Mouse (Mus musculus) layer of hippocampus, adult 18-20 months (tissue): ENCODE measurements around the gene Dnajc1. TPM values are rescaled to one million over a fixed set of nuclear protein-coding genes. Genes with fewer than 3 reads are reported as not detected.

Experiments
- DNase-seq, 2 experiments: peaks; one replicate each; pipeline ENCODE4 v3.0.0; 2022; ENCODE audit warnings: low spot score in 2 of 2
- total RNA-seq, 2 experiments: library from RNA; stranded (reverse); gene quantifications; 2 replicates each; pipeline ENCODE4 v1.2.3; 2021

The Dnajc1 gene
- total RNA-seq, 2 experiments from 2014 or later, result 24.1 to 26.7 TPM

DNA sequence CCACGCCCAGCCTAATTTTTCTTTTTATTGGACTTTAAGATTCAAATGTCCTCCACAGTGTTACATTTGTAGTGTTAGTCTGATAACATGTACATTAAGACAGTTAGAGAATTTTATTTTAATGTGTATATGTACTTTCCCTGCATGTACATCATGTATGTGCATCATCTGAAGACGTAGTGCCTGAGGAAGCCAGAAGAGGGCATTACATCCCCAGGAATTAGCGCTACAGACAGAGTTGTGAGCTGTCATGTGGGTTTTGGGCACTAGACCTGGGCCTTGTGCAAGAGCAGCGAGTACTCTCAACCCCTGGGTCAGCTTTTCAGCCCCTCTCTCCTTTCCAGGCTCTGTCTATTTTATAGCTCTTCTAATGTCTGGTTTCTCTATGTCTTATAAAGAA is 189.7 kb downstream of the Dnajc1 start:
- DNase-seq, result no peak

- no peak for DNase-seq
Measured at GRCm38 (mm10) chr2:18201820-18202462, 190.7 kb downstream of the Dnajc1 start.

DNA sequence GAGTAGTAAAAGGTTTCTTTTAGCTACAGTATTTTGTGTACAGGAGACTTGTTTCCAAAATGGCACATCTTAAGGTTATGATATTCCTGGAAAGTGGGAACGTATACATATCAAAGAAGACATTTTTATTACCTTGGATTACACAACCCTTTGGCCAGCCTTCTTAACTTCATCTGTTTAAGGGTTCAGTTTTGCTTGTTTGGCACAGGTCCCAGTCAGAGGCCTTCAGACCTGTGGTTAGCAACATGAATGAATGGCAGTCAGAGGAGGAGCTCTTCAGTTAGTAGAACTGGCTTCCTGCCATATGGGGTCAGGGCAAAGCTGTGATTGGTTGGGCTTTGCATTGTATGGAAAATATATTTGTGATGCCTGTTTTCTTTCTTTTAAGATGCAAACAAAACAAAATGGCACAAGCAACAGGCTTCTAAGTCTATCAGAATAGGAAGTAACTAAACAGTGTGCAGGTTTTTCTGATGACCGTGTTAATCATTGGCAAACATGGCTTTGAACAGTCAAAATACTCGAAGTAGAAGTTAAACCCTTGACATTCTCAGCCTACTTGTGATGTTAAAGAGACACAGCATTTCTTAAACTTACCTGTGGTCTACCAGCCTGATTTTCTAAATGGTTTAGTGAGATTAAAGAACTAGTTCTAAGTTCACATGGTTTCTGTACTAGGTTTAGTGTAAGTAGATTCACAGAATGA is 196.8 kb downstream of the Dnajc1 start:
- DNase-seq, result no peak

GRCm38 (mm10) chr2:18195285-18195684 is 197.3 kb downstream of the Dnajc1 start:
- no peak for DNase-seq

DNA sequence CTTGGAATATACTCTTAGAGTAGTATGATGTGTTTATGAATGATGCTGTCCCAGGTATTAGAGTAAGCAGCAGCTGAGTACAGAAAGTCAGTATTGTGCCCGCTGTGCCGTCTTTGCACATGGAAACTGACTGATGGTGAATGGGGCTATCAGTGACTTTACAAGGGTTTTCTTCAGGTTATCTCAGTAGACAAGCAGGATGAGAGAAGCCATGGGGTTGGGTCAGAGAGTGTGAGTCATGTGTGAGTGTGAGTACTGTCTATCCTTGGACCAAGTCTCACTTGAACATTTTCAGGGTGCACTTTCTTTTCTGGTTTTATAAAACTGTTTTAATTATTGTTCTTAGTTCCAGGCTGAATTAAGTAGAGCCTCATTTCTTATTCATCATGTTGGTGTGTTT is 204.3 kb downstream of the Dnajc1 start:
- DNase-seq, result no peak

GRCm38 (mm10) chr2:18183079-18183478 is 209.6 kb downstream of the Dnajc1 start:
- no peak for DNase-seq

DNA sequence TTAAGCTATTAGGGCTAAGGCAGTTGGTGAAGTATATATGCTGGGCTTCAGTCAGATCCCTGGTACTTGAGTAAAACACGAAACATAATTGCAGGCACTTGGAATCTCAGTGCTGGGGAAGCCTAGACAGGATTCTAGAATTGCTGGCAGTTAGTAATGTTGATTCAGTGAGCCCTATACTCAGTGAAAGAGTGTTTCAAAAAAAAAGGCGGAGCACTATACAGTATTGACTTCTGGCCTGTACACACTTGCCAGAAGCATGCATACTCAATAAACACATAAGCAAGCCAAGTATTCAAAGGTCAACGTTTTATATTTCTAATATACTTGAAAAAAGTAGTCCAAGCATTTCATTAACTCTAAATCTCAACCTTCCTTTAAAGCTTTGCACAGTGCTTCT is 211.0 kb downstream of the Dnajc1 start:
- DNase-seq, result no peak

GRCm38 (mm10) chr2:18180323-18180722 is 212.3 kb downstream of the Dnajc1 start:
- DNase-seq, result no peak

GRCm38 (mm10) chr2:18176235-18176634 is 216.4 kb downstream of the Dnajc1 start:
- DNase-seq, result no peak

DNA sequence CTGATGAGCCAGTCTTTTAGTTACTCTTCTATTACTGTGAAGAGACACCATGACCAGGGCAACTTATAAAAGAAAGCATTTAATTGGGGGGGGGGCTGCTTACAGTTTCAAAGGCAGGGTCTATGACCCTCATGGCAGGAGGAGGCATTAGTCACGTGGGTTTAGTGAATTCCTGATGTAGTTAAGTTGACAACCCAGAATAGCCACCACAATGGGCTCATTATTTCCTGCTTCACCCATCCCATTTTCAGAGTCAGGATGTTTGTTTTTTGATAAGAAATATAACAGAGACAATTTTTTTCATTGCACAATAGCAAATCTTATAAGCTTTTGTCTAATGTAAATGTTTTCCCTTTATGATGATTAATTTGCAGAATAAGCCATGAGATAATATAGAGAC is 217.4 kb downstream of the Dnajc1 start:
- DNase-seq, result no peak

GRCm38 (mm10) chr2:18169174-18169948 is 223.3 kb downstream of the Dnajc1 start:
- no peak for DNase-seq

- no peak for DNase-seq
Measured at GRCm38 (mm10) chr2:18165511-18165910, 227.1 kb downstream of the Dnajc1 start.

GRCm38 (mm10) chr2:18160992-18161391 is 231.6 kb downstream of the Dnajc1 start:
- DNase-seq, result peak in 1 of 2 experiments; percentile 13

GRCm38 (mm10) chr2:18159426-18159825 is 233.2 kb downstream of the Dnajc1 start:
- no peak for DNase-seq

DNA sequence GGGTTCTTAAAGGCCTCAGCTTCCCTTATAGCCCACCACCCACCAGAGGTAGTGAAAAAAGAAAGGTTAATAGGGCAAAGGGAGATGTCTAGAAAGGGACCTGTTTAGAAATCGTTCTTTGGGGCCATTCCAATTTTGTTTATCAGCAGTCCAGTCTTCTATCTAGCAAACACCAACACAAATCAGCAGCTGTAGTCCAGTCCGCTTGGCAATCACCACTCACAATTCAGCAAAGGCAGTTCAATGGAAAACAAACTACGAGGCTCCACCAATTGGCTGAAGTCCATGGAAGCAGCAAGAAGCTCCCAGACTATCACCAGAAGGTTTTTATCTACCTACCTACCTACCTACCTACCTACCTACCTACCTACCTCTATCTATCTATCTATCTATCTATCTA is 236.5 kb downstream of the Dnajc1 start:
- no peak for DNase-seq
